Mouse (Mus musculus) spleen, adult 2 months (tissue): ENCODE measurements around the gene Rpl27a. TPM values are rescaled to one million over a fixed set of nuclear protein-coding genes. Genes with fewer than 3 reads are reported as not detected.
A peak's percentile ranks its signal among the peaks of the same experiment; 100 is the strongest.

Experiments
- DNase-seq, 2 experiments: peaks; one replicate each; pipeline versions ENCODE4 v3.0.0 to v3.0.0-alpha.2; 2012 to 2021; ENCODE audit warnings: low spot score in 2 of 2, low read depth in 1 of 2
- H3K27ac ChIP-seq: fragments of 200-500 bp; 2 replicates; pipeline ENCODE4 v1.5.1; 2012; ENCODE audit warnings: low read length, inconsistent platforms; ENCODE audit not compliant: insufficient read depth
- H3K27me3 ChIP-seq: fragments of 200-500 bp; 2 replicates; pipeline ENCODE4 v1.6.1; 2012; ENCODE audit warnings: mild to moderate bottlenecking, moderate library complexity, low read length, inconsistent platforms; ENCODE audit not compliant: control insufficient read depth, insufficient read depth
- H3K36me3 ChIP-seq: fragments of 200-500 bp; 2 replicates; pipeline ENCODE4 v1.6.1; 2012; ENCODE audit warnings: mild to moderate bottlenecking, low read length, inconsistent platforms; ENCODE audit not compliant: control insufficient read depth, insufficient read depth
- H3K4me1 ChIP-seq: fragments of 200-500 bp; 2 replicates; pipeline ENCODE4 v1.6.1; 2011; ENCODE audit warnings: inconsistent platforms; ENCODE audit not compliant: control insufficient read depth, insufficient read depth, insufficient read length
- H3K4me3 ChIP-seq: fragments of 200-500 bp; 2 replicates; pipeline ENCODE4 v1.5.1; 2011; ENCODE audit warnings: mild to moderate bottlenecking, inconsistent platforms; ENCODE audit not compliant: insufficient read depth, insufficient read length; ENCODE audit errors: extremely low read depth
- CTCF ChIP-seq: fragments of 200-500 bp; IDR thresholded peaks from 2 replicates; pipeline ENCODE4 v1.5.1; 2011; ENCODE audit warnings: mild to moderate bottlenecking, inconsistent platforms; ENCODE audit not compliant: insufficient read depth, insufficient read length, insufficient replicate concordance; ENCODE audit errors: extremely low read depth
- POLR2A ChIP-seq: fragments of 200-500 bp; IDR thresholded peaks from 2 replicates; pipeline ENCODE4 v1.6.1; 2011; ENCODE audit warnings: low read depth, low read length, inconsistent platforms
- WGBS: fragments of 180-500 bp; shearing (Covaris S2); methylation state at CpG from one replicate; pipeline ENCODE4 v1.1.7; 2018; 5-methylcytosine and 5-hydroxymethylcytosine counted together
- polyA plus RNA-seq: library from polyadenylated mRNA; depleted of rRNA; stranded (reverse); fragments of >200 nt; gene quantifications from 2 replicates; pipeline ENCODE4 v1.2.3, GENCODE M21; 2012; rRNA removed

Gene Rpl27a
- polyA plus RNA-seq, 1 experiment = 545 TPM

- peaks cover 3% of the 10 kb centered on the region; the same call in 1 of the 2 replicates for H3K4me1 ChIP-seq
- DNase-seq = no peak
- 29% methylated on average over 4 of the region's 4 CpGs for WGBS
- no peaks in the 10 kb centered on the region for H3K36me3 ChIP-seq
- H3K4me3 ChIP-seq = peak overlapping the region; percentile 44; the same call in 1 of the 2 replicates
- no peaks in the 10 kb centered on the region for H3K27me3 ChIP-seq
- H3K27ac ChIP-seq = peak overlapping the region; percentile 69
- TF ChIP-seq CTCF (no peak), POLR2A (no peak)
These were observed 43.2 kb downstream of the Rpl27a start for GRCm38 (mm10) chr7:109562154-109562599.

GRCm38 (mm10) chr7:109562676-109563075 is 43.7 kb downstream of the Rpl27a start:
- H3K27ac ChIP-seq = peak overlapping the region; percentile 69
- DNase-seq = no peak
- no peaks in the 10 kb centered on the region for H3K36me3 ChIP-seq
- no peaks in the 10 kb centered on the region for H3K27me3 ChIP-seq
- 70% methylated on average over 5 of the region's 5 CpGs for WGBS
- TF ChIP-seq POLR2A = no peak
- TF ChIP-seq CTCF = no peak
- H3K4me3 ChIP-seq = no peak overlapping the region
- H3K4me1 ChIP-seq = peaks cover 3% of the 10 kb centered on the region; the same call in 1 of the 2 replicates

GRCm38 (mm10) chr7:109563775-109564362 is 44.9 kb downstream of the Rpl27a start:
- H3K36me3 ChIP-seq = no peaks in the 10 kb centered on the region
- peaks cover 3% of the 10 kb centered on the region; the same call in 1 of the 2 replicates for H3K4me1 ChIP-seq
- no peak for DNase-seq
- no peaks in the 10 kb centered on the region for H3K27me3 ChIP-seq
- TF ChIP-seq POLR2A = no peak
- H3K27ac ChIP-seq = no peak overlapping the region
- H3K4me3 ChIP-seq = no peak overlapping the region
- WGBS = 83% methylated on average over 4 of the region's 4 CpGs

GRCm38 (mm10) chr7:109566327-109566726 is 47.4 kb downstream of the Rpl27a start:
- DNase-seq = no peak
- Histone ChIP-seq H3K4me1 (peaks cover 3% of the 10 kb centered on the region; the same call in 1 of the 2 replicates), H3K27me3 (no peaks in the 10 kb centered on the region), H3K27ac (no peak overlapping the region), H3K4me3 (no peak overlapping the region), H3K36me3 (no peaks in the 10 kb centered on the region)
- TF ChIP-seq CTCF = no peak
- TF ChIP-seq POLR2A = no peak

- 86% methylated on average over 11 of the region's 11 CpGs for WGBS
- Histone ChIP-seq H3K36me3 (no peaks in the 10 kb centered on the region), H3K27me3 (no peaks in the 10 kb centered on the region), H3K27ac (no peak overlapping the region), H3K4me3 (no peak overlapping the region), H3K4me1 (peaks cover 3% of the 10 kb centered on the region; the same call in 1 of the 2 replicates)
- DNase-seq = no peak
- TF ChIP-seq POLR2A (no peak), CTCF (no peak)
These were observed 48.2 kb downstream of the Rpl27a start for GRCm38 (mm10) chr7:109566841-109567768.

- WGBS = 88% methylated on average over 4 of the region's 4 CpGs
- no peak for DNase-seq
- H3K4me1 ChIP-seq = no peaks in the 10 kb centered on the region
- TF ChIP-seq POLR2A = no peak
- TF ChIP-seq CTCF = no peak
- H3K27ac ChIP-seq = no peak overlapping the region
- no peaks in the 10 kb centered on the region for H3K36me3 ChIP-seq
- no peaks in the 10 kb centered on the region for H3K27me3 ChIP-seq
- H3K4me3 ChIP-seq = no peak overlapping the region
These were observed 49.5 kb downstream of the Rpl27a start for GRCm38 (mm10) chr7:109568391-109568892.

Other genes with a start within 250 kb of the Rpl27a start
- 0.09 TPM in 1 of 2 replicates, not detected in the other for gene Stk33, start 80.1 kb upstream of the Rpl27a start, polyA plus RNA-seq
- 0.06 and 0.08 TPM in 2 replicates for gene Trim66, start 11.0 kb upstream of the Rpl27a start, polyA plus RNA-seq
- 29.9 and 34.6 TPM in 2 replicates for gene St5, start 184.5 kb downstream of the Rpl27a start, polyA plus RNA-seq
- gene Akip1, start 184.5 kb downstream of the Rpl27a start, polyA plus RNA-seq = 6.9 and 9.0 TPM in 2 replicates
- 0.08 and 0.15 TPM in 2 replicates for gene BC051019, start 204.7 kb downstream of the Rpl27a start, polyA plus RNA-seq
- 0.16 and 0.23 TPM in 2 replicates for gene Ascl3, start 212.6 kb downstream of the Rpl27a start, polyA plus RNA-seq
- gene Tmem9b, start 233.7 kb downstream of the Rpl27a start, polyA plus RNA-seq = 18.3 and 24.5 TPM in 2 replicates